Mouse (Mus musculus): ENCODE results near the gene Olig3. TPM values are rescaled to one million over a fixed set of nuclear protein-coding genes. Genes with fewer than 3 reads are reported as not detected.

The Olig3 gene
- polyA plus RNA-seq, 1 experiment: not detected

GRCm38 (mm10) chr10:19352006-19352877, 4.1 kb upstream of the Olig3 start:
- no peaks in the 10 kb centered on the region for H3K9me3 ChIP-seq (replicated peaks; ENCODE audit: control insufficient read depth, insufficient read depth, low read length, poor library complexity, severe bottlenecking)
- peak overlapping the region; percentile 19; the same call in 1 of the 2 replicates for H3K4me3 ChIP-seq (ENCODE audit: low read depth, low read length)
- no peak overlapping the region for H3K9ac ChIP-seq (ENCODE audit: low read depth, poor library complexity, severe bottlenecking)
- H3K36me3 ChIP-seq (ENCODE audit: control insufficient read depth, insufficient read depth, low read length, poor library complexity, severe bottlenecking): no peaks in the 10 kb centered on the region
- no peak overlapping the region for H3K27ac ChIP-seq (ENCODE audit: insufficient read depth, low read length)
- H3K27me3 ChIP-seq (ENCODE audit: control insufficient read depth, insufficient read depth, low read length, poor library complexity, severe bottlenecking): peaks cover 8% of the 10 kb centered on the region
- no peak for TF ChIP-seq POLR2A (IDR thresholded peaks at IDR 0.05; ENCODE audit: insufficient read depth, low read length)
- no peak for TF ChIP-seq CTCF (IDR thresholded peaks at IDR 0.05; ENCODE audit: low read depth, low read length)
- TF ChIP-seq EP300 (IDR thresholded peaks at IDR 0.05; ENCODE audit: insufficient read depth, low read depth, low read length): no peak
- no peaks in the 10 kb centered on the region for H3K4me1 ChIP-seq (ENCODE audit: control insufficient read depth, insufficient read depth, low read length)

DNA sequence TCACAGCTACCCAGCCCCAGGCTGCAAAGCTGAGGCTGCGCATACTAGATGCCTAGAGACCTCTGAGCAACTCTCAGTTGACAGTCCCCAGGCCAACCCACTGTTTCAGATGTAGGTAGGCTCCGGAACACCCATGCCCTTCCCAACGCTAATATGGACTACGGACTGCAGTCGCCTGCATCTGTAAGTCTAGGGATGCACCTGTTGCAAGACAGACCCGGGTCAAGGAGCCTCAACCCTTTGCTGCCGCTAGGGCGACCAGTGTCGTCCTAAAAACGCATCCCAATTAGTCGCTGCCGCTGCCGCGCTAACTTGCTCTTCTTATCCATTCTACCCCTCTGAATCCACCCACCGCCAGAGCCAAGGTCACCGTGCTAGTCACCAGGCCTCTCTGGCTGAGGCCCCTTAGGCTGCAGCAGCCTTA, 3.4 kb upstream of the Olig3 start:
- Histone ChIP-seq H3K9me3 (replicated peaks; ENCODE audit: control insufficient read depth, insufficient read depth, low read length, poor library complexity, severe bottlenecking) (no peaks in the 10 kb centered on the region), H3K36me3 (ENCODE audit: control insufficient read depth, insufficient read depth, low read length, poor library complexity, severe bottlenecking) (no peaks in the 10 kb centered on the region), H3K9ac (ENCODE audit: low read depth, poor library complexity, severe bottlenecking) (no peak overlapping the region), H3K4me1 (ENCODE audit: control insufficient read depth, insufficient read depth, low read length) (no peaks in the 10 kb centered on the region), H3K27me3 (ENCODE audit: control insufficient read depth, insufficient read depth, low read length, poor library complexity, severe bottlenecking) (peaks cover 8% of the 10 kb centered on the region), H3K4me3 (ENCODE audit: low read depth, low read length) (peak overlapping the region; percentile 19; the same call in 1 of the 2 replicates), H3K27ac (ENCODE audit: insufficient read depth, low read length) (no peak overlapping the region)
- TF ChIP-seq CTCF (IDR thresholded peaks at IDR 0.05; ENCODE audit: low read depth, low read length) (peak; percentile 4), POLR2A (IDR thresholded peaks at IDR 0.05; ENCODE audit: insufficient read depth, low read length) (no peak), EP300 (IDR thresholded peaks at IDR 0.05; ENCODE audit: insufficient read depth, low read depth, low read length) (no peak)

DNA sequence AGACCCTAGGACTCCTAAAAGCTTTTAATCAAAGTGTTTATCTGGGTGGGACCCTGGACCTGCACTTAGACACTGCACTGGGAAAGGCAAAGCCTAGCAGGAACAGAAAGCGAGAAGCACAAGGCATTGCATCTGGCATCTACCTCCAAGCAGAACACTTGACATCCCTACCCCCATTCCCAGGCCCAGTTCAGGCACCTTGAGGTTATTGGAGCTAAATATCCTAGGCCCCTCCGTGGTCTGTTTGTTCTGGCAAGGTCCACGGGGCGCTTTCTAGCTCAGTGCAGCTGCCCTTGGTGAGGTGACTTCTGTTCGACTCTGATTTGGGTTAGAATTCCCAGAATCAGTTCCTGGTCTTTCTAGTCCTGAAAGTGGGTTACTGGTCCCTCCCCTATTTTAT, 2.7 kb upstream of the Olig3 start:
- Histone ChIP-seq H3K9me3 (replicated peaks; ENCODE audit: control insufficient read depth, insufficient read depth, low read length, poor library complexity, severe bottlenecking) (no peaks in the 10 kb centered on the region), H3K27ac (ENCODE audit: insufficient read depth, low read length) (no peak overlapping the region), H3K4me3 (ENCODE audit: low read depth, low read length) (no peak overlapping the region), H3K9ac (ENCODE audit: low read depth, poor library complexity, severe bottlenecking) (no peak overlapping the region), H3K4me1 (ENCODE audit: control insufficient read depth, insufficient read depth, low read length) (no peaks in the 10 kb centered on the region), H3K27me3 (ENCODE audit: control insufficient read depth, insufficient read depth, low read length, poor library complexity, severe bottlenecking) (peaks cover 8% of the 10 kb centered on the region), H3K36me3 (ENCODE audit: control insufficient read depth, insufficient read depth, low read length, poor library complexity, severe bottlenecking) (no peaks in the 10 kb centered on the region)
- TF ChIP-seq EP300 (IDR thresholded peaks at IDR 0.05; ENCODE audit: insufficient read depth, low read depth, low read length) (no peak), POLR2A (IDR thresholded peaks at IDR 0.05; ENCODE audit: insufficient read depth, low read length) (no peak), CTCF (IDR thresholded peaks at IDR 0.05; ENCODE audit: low read depth, low read length) (no peak)

GRCm38 (mm10) chr10:19354146-19354545, 2.2 kb upstream of the Olig3 start:
- no peaks in the 10 kb centered on the region for H3K4me1 ChIP-seq (ENCODE audit: control insufficient read depth, insufficient read depth, low read length)
- peaks cover 10% of the 10 kb centered on the region for H3K27me3 ChIP-seq (ENCODE audit: control insufficient read depth, insufficient read depth, low read length, poor library complexity, severe bottlenecking)
- H3K9ac ChIP-seq (ENCODE audit: low read depth, poor library complexity, severe bottlenecking): no peak overlapping the region
- H3K4me3 ChIP-seq (ENCODE audit: low read depth, low read length): no peak overlapping the region
- no peak overlapping the region for H3K27ac ChIP-seq (ENCODE audit: insufficient read depth, low read length)
- TF ChIP-seq CTCF (IDR thresholded peaks at IDR 0.05; ENCODE audit: low read depth, low read length) (no peak), POLR2A (IDR thresholded peaks at IDR 0.05; ENCODE audit: insufficient read depth, low read length) (no peak), EP300 (IDR thresholded peaks at IDR 0.05; ENCODE audit: insufficient read depth, low read depth, low read length) (no peak)
- no peaks in the 10 kb centered on the region for H3K36me3 ChIP-seq (ENCODE audit: control insufficient read depth, insufficient read depth, low read length, poor library complexity, severe bottlenecking)
- no peaks in the 10 kb centered on the region for H3K9me3 ChIP-seq (replicated peaks; ENCODE audit: control insufficient read depth, insufficient read depth, low read length, poor library complexity, severe bottlenecking)

DNA sequence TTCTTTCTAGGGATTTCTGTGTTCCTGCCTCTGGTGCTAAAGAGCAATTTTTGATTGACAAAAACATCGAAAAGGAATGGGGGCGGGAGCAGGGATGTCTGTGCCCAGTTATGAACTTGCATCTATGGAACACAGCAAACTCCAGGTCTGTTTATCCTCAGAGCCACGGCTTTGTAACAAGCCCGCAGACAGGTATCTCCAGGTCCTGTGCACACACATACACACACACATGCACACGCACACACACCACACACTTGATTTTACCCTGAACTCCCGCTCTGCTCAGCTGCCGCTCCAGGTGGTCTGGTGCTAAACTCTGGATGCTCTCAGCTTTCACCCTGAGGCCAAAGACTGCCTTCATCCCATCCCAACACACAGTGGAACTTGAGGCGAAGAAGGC, 1.3 kb upstream of the Olig3 start:
- Histone ChIP-seq H3K9me3 (replicated peaks; ENCODE audit: control insufficient read depth, insufficient read depth, low read length, poor library complexity, severe bottlenecking) (no peaks in the 10 kb centered on the region), H3K4me1 (ENCODE audit: control insufficient read depth, insufficient read depth, low read length) (no peaks in the 10 kb centered on the region), H3K36me3 (ENCODE audit: control insufficient read depth, insufficient read depth, low read length, poor library complexity, severe bottlenecking) (no peaks in the 10 kb centered on the region), H3K27me3 (ENCODE audit: control insufficient read depth, insufficient read depth, low read length, poor library complexity, severe bottlenecking) (peaks cover 10% of the 10 kb centered on the region), H3K27ac (ENCODE audit: insufficient read depth, low read length) (no peak overlapping the region), H3K4me3 (ENCODE audit: low read depth, low read length) (no peak overlapping the region), H3K9ac (ENCODE audit: low read depth, poor library complexity, severe bottlenecking) (no peak overlapping the region)
- TF ChIP-seq CTCF (IDR thresholded peaks at IDR 0.05; ENCODE audit: low read depth, low read length) (no peak), EP300 (IDR thresholded peaks at IDR 0.05; ENCODE audit: insufficient read depth, low read depth, low read length) (no peak), POLR2A (IDR thresholded peaks at IDR 0.05; ENCODE audit: insufficient read depth, low read length) (no peak)
